Mouse (Mus musculus) gastrocnemius, postnatal 14 days (tissue): Measurements from ENCODE around the gene Atf7ip. TPM values are rescaled to one million over a fixed set of nuclear protein-coding genes. Genes with fewer than 3 reads are reported as not detected.
"Not testable (repeated sequence)": the region's sequence is repeated elsewhere in the genome, so short reads cannot be mapped to it uniquely, and the experiment has no call there.

Source experiments
- DNase-seq: peaks from one replicate; pipeline ENCODE4 v3.0.0; 2021; ENCODE audit warnings: mixed read lengths
- intact Hi-C: fragments of 180-260 bp; cut with DNase I; formaldehyde crosslinking; loops from one replicate; pipeline ENCODE4 v1.15.1; 2025; ENCODE audit warnings: low total_unique reads
- long read RNA-seq, 2 experiments: library from polyadenylated mRNA; stranded (forward); transcript quantifications; one replicate each; pipeline ENCODE4 v2.0.0; 2021
- total RNA-seq, 2 experiments: library from RNA; stranded (reverse); gene quantifications; 2 replicates each; pipeline ENCODE4 v1.2.3; 2021

Gene Atf7ip
- total RNA-seq, result 10 to 100 TPM; 32.8 to 51.9 TPM
- long read RNA-seq, experiment 1, result 0 reads
- long read RNA-seq, experiment 2, full-length matches to known transcripts, result 1 of 1 reads
- long read RNA-seq, experiment 2, partial matches to known transcripts, result 0 of 1 reads
- long read RNA-seq, experiment 2, other reads (novel, unspliced or antisense), result 0 of 1 reads

- intact Hi-C loops, DNase-seq: not testable (repeated sequence)
Observed at GRCm38 (mm10) chr6:136505867-136506266, at the start of gene Atf7ip. Atf7ip (plus strand) TSS chr6:136506167.

DNA sequence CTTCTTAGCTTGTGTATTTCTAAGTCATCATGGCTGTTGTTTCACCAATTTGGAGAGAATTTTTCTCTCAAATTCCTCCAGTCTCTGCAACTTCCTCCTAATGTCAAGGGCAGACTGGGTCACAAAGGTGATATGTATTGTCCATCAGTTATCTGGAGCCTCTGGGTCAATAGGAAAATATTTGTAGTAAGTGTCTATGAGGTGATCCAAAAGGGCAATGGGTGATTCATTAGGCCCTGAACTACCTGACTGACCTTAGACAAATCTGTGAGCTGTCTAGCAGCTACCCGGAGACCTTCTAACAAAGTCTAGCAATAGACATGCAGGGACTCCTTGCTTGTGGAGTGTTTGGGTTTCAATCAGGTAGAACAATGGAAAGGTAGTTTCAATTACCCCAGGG, 49.7 kb upstream of the Atf7ip start:
- intact Hi-C loops, result no loop called here
- DNase-seq, result no peak

DNA sequence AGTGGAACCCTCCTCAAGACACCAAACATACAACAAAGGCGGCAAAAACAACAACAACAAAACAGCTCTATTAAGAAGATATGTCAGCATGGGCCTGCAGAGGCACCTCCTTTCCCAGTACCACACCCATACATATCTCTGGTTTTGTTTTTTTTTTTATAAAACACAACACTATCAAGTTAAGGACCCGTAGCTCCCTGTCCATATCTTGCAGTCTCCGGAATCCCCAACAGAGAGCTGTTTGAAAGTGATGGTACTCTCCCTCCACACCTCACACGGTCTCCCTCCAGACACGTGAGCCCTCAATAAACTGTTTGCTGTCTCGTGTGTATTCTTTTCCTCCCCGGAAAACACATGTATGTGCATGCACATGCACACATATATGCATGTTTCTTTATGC, 46.8 kb upstream of the Atf7ip start:
- no peak for DNase-seq
- intact Hi-C loops, result no loop called here

- intact Hi-C loops, result loop anchor here (5.0 to 10.0 kb wide), 2 partner anchors 41 to 101 kb away; no protein-coding TSS in a partner anchor
- no peak for DNase-seq
Observed at GRCm38 (mm10) chr6:136463491-136463890, 42.5 kb upstream of the Atf7ip start.

DNA sequence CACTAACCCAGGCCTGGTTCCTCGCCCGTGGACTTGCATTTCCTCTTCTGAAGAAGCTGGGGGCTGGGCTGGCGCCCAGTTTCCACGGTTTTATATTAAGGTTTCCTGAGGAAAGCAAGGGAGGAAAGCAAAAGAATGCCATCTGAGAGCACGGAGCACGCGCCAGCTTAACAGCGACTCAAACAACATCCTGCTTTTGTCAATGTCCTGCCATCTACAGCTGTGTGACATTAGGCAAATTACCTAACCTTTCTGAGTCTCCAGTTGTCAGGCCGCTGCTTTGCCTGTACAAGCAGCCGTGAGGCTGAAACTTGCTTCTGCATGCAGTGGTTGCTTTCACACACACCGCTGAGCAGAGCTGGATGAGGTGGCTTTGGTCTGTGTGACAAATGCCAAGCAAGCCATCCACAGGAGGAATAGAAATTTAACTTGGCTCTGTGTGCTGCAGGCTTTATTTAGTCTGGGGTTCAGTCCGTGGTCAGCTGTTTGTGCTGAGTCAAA, 41.8 kb upstream of the Atf7ip start:
- peak; percentile 20 for DNase-seq
- intact Hi-C loops, result loop anchor here (5.0 to 10.0 kb wide), 2 partner anchors 42 to 101 kb away; no protein-coding TSS in a partner anchor

GRCm38 (mm10) chr6:136465021-136465420, 40.9 kb upstream of the Atf7ip start:
- intact Hi-C loops, result loop anchor here (10.0 kb wide), 1 partner anchor 100 kb away; no protein-coding TSS in a partner anchor

GRCm38 (mm10) chr6:136465959-136466381, 40.0 kb upstream of the Atf7ip start:
- DNase-seq, result peak; percentile 58
- intact Hi-C loops, result loop anchor here (10.0 kb wide), 1 partner anchor 99 kb away; no protein-coding TSS in a partner anchor

More at GRCm38 (mm10) chr6:136465021-136465420, 40.9 kb upstream of the Atf7ip start:
- DNase-seq, result no peak

DNA sequence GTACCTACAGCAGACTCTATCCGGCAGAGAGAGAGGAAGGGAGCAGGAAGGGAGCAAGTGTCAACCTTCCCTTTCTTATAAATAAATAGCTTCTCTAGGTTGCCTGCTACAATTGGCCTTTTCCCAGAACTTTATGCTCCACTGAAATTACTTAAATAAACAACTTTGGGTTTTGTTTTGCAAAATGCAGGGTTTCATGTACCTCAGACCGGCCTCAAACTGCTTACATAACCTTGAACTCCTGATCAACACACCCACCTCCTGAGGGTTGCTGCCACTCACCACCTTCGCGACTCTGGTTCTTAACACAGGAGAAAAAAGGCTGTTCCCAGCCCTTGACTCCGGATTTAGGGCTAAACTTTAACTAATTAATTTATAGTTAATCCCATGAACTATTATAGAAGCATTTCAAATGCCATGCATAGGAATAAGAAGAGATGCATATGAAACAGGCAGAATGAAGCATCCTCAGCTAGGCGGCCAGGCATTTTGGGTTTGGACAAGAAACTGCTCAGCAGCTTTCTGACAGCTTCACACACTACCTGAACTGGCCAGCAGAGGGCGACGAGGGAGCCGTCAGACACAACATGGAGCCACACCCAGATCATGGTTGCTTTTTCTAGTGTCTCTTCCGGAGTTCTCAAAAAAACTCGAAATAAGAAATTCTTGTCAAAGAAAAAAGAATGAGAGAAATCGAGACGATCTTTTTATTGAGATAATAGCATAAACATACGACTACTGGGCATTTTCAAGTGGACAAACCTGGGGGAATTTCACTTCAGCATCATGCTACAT, 38.8 kb upstream of the Atf7ip start:
- peak; percentile 86 for DNase-seq
- intact Hi-C loops, result loop anchor here (10.0 kb wide), 1 partner anchor 98 kb away; no protein-coding TSS in a partner anchor

GRCm38 (mm10) chr6:136467837-136468236, 38.1 kb upstream of the Atf7ip start:
- intact Hi-C loops, result loop anchor here (10.0 kb wide), 1 partner anchor 97 kb away; no protein-coding TSS in a partner anchor

GRCm38 (mm10) chr6:136468401-136468912, 37.5 kb upstream of the Atf7ip start:
- intact Hi-C loops, result loop anchor here (10.0 kb wide), 1 partner anchor 96 kb away; no protein-coding TSS in a partner anchor
- DNase-seq, result peak; percentile 91

More at GRCm38 (mm10) chr6:136467837-136468236, 38.1 kb upstream of the Atf7ip start:
- no peak for DNase-seq

- DNase-seq, result peak; percentile 17
- intact Hi-C loops, result loop anchor here (10.0 kb wide), 1 partner anchor 96 kb away; no protein-coding TSS in a partner anchor
Observed at GRCm38 (mm10) chr6:136468974-136469792, 36.8 kb upstream of the Atf7ip start.

GRCm38 (mm10) chr6:136469807-136470206, 36.2 kb upstream of the Atf7ip start:
- intact Hi-C loops, result loop anchor here (2.0 to 10.0 kb wide), 2 partner anchors 47 to 95 kb away; no protein-coding TSS in a partner anchor
- no peak for DNase-seq

DNA sequence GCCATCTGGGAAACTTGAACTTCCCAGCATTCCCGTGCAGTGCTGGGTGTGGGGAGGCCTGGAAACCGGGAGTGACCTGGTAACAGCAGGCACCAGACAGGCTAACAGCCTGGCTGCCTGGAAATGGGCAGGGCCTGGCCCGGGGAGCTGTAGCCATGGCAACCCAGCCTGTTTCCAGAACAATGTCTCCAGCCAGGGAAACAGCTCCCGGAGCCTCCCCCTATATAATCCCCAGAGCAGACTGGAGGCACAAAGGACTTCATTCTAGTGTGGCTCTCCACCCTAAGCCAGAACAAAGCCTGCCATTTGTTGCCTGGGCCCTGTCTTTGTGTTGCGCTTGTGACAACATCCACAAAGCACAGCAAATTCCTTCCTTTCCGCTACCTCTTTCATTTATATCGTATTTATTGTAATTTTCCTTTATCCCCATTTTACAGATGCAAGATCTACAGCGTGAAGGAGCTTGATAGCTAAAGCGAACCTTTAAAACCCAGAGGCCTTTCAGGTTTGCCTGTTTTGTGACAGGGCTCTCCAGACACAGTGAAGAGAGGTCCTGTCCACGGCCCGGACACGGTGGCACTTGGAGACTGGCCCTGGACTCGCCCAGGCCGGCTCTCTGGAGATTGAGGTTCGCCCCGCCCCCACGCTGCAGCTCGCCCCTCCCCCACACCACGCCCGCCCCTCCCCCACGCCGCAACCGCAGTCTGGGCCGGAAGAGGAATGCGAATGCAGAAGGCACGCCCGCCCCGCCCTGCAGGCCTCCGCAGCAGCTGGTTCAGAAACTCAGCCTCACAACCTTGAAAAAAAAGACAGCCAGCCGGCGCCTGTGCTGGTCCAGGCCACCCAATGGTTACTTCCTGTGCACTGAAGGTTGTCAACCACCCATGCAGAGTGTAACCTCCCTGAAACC, 35.4 kb upstream of the Atf7ip start:
- peak; percentile 90 for DNase-seq
- intact Hi-C loops, result loop anchor here (2.0 kb wide), 1 partner anchor 46 kb away; no protein-coding TSS in a partner anchor

DNA sequence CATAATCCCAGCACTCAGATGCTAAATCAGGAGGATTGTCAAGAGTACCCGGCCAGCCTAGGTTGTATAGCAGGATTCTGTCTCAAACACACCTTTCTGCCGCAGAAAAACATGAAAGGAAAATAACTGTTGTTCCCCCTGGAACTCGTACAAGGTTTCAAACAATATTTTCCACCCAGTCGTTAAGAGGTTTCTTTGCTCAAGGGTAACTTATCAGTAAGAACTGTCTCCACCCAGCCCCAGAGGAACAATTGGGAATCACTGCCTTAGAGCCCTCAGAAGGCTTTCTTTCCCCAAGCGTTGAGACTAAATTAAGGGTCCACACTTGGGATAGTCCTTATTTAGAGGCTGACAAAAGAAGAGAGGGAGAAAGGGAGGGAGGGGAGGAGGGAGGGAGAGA, 34.4 kb upstream of the Atf7ip start:
- intact Hi-C loops, result loop anchor here (2.0 kb wide), 1 partner anchor 45 kb away; no protein-coding TSS in a partner anchor
- no peak for DNase-seq

DNA sequence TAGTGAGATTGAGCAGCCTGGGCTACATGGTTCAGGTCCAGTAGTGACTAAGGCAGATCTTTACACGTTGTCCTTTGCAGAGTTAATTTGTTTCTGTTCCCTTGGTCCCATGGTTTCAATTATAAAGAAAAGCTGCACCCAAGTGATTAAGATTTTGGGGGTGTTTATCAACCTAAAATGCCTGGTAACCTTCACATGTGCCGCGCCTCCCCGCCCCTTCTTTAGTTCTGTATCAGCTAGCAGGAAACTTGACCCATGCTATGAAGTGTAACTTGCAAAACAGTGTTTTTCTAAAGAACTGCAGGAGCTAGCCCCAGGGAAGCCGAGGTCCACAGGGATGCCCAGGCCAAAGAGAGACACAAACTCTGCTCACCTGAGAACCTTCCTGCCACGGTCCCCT, 33.2 kb upstream of the Atf7ip start:
- intact Hi-C loops, result no loop called here
- DNase-seq, result no peak

DNA sequence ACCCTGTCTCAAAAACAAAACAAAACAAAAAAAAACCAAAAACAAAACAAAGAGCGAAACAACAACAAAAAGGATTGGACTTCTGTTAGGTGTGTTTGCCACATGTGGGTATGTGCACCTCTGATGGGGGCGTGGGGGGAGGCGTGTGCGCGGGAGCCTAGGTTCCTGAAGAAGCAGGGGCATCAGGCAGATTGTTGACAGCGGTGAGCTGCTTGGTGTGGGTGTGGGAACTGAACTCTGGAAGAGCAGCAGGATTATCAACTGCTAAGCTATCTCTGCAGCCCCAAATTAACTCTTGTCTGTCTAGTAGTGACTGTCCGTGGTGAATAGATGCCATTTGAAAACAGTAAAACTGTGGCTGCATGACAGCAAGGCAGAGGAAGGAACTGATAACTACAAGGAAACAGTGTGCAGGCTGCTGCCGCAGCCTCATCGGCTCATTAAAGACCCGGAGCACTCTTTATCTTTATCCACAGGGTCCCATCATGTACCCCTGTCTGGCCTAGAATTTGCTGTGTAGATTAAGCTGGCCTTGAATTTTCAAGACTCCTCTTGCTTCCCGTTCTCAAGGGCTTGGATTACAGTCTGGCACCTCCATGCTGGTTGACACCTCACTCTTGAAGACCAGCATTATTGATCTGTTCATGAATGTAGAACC, 32.4 kb upstream of the Atf7ip start:
- intact Hi-C loops, result no loop called here
- no peak for DNase-seq

- DNase-seq, result no peak
- intact Hi-C loops, result no loop called here
Observed at GRCm38 (mm10) chr6:136475171-136475860, 30.7 kb upstream of the Atf7ip start.
